Mouse (Mus musculus): ENCODE results near the gene Mfap3l.
"Not testable (repeated sequence)": the region's sequence is repeated elsewhere in the genome, so short reads cannot be mapped to it uniquely, and the experiment has no call there.

Mfap3l gene

DNA sequence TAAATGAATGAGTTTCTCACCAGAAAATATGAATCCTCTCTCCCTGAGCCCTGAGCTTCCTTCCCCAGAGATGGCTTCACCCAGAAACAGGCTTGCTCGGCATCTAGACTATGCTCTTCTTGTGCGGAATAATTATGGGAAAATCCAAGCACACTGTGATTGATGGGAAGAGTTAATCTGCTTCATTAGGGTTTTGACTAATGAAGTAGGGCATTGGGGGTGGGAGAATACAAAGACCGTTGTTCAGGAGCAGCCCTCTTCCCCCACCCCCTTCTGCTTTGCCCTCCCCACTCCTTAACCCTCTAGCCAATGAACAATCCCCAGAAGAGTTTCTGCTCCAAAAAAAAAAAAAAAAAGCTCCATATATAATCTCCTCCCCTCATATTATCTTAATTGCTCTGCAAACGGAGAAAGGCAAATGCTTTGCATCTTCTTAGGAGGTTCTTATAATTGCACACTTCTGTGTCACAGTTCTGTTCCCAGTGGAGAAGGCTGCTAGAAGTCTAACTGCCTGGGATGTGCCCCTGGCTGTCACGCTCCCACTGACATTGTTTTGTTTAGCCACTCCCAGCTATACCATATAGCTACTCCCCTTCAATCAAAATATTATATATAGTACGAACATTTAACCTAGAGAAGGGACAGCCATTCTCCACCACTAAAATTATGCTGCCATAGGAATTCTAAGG, 24.9 kb downstream of the Mfap3l start:
- no peak for DNase-seq

DNA sequence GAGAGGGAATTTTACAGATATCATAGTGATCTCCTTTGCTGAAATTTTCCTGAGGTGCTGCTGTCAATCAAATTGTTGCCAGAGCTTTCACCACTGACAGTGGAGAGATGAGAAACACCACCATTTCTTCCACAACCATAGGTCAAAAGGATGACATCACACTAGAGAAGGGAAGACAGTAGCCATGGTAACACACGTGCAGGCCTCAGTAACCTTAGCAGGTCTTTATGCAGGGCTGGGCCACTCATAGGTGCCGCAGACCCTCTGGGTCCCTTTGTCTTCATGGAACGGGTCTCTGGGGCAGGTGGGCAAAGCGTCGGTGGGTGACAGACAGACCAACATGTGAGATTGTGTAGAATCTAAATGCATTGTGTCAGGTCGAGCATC, 25.5 kb downstream of the Mfap3l start:
- DNase-seq = no peak

DNA sequence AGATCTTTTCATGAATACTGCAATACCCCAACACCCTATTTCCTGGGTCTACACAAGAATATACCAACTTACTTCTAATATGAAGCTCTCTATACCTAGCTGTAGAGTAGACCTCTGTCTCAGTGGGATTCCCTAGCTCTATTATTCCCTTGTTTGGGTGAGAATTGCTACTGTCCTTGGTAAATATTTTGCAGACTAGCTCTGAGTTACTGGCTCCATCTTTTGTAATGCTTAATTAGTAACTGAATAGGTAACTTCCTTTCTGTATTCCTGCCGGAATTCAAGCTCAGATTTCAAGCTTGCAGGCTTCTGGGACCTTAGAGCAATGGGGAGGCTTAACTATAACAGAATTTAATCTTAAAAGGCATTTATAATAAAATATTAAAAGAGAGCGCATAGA, 26.1 kb downstream of the Mfap3l start:
- DNase-seq = not testable (repeated sequence)

DNA sequence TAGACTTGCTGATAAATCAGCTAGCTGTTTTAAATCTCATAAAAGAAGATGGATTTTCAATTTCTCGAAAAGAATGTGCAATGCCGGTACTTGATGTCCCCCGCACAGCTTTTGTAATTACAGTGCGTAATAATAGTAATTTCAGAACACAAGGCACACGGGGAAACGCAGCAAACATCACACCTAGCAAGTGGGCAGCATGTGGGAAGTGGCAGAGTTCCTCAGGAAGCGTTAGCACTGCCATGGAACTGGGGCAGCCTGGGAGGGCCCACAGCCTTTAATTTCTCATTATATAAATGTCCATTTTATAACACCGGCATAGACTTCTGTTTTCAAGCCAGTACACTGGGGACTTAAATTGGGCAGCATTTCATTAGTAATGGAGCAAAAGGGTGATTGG, 27.1 kb downstream of the Mfap3l start:
- DNase-seq = no peak

DNA sequence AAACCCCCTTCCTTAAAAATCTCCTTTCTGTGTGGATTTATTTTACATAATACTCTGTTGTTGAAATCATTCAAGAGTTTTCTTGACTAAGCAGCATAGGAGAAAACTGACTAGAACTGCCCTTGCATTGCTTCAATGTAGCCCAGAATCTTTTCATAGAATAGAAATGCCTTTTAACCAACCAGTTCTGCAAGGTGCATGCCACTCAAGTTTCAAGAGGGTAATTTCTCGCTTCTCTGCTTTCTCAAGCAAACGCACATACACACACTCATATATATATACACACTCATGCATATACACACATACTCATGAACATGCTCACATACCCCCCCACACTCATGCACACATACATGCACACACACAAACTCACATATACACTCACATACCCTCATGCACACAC, 28.6 kb downstream of the Mfap3l start:
- DNase-seq = no peak

DNA sequence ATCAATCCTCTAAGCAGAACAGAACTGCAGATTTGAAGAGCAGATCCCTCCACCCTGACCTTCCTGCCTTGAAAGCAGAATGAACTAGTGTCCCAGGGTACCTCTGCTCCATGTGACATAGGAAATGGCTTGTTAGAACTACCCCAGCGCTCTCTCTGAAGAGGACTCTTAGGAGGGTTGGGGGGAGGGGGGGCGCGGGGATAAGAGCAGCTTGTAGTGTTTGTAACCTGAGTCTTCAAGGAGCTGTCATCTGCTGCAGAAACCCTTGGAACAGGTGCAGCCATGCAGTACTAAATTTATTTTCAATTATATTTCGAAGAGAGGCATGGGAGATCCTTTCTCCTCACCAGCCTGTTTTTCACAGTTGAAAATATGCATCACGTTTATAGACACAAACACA, 30.9 kb downstream of the Mfap3l start:
- no peak for DNase-seq

DNA sequence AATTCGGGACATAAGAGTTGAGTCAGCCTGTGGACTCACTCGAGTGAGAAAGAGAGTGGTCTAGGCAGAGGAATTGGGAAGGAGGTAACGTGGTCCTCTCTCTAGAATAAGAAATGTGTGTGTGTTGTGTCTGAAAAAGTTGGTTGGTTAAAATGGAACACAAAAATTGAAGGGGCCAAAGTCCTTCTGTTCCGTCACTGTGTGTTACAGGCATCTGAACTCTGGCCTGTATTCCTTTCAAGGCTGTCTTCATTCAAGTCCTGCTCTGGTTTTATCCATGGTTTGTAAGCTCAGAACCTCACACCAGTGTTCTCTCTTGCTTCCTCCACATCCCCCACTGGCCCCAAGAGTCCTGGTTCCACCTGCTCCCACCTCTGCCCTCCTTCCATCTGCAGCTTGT, 33.2 kb downstream of the Mfap3l start:
- DNase-seq = no peak

DNA sequence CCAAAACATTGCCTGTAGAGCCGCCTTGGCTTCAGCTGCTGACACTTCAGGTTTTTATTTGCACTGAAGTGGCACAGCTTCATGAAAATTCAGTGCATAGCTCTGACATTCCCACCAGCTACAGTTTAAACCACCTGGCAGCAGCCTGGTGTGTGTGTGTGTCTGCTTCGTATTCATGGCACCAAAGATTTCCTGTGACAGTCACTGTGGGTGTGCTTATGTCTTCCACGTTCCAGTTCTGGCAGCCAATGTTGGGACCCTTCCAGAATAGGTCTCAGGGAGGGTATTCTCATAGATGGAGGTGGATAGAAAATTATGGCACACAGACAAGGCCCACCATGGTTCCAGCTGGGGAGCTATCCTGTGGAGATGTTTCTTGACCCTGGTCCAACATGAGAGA, 34.2 kb downstream of the Mfap3l start:
- peak; percentile 67 to 73 for DNase-seq

DNA sequence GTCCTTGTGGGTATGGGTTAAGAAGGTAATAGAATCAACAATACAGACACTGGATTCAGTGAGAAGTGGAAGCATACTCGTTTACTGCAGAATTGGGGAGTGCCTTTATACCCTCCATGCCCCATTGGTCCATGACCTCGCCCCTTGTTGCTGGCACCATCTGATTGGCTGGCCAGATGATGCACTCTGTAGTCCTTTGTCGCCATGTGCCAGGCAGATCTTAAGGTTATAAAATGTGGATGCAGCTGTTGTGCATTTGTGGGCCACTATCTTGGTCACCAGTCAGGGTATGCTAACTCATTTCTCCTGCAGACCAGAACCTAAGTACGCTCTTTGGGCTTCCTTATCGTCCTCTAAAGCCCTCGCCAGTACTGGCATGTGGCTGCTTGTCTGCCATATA, 46.0 kb downstream of the Mfap3l start:
- no peak for DNase-seq

DNA sequence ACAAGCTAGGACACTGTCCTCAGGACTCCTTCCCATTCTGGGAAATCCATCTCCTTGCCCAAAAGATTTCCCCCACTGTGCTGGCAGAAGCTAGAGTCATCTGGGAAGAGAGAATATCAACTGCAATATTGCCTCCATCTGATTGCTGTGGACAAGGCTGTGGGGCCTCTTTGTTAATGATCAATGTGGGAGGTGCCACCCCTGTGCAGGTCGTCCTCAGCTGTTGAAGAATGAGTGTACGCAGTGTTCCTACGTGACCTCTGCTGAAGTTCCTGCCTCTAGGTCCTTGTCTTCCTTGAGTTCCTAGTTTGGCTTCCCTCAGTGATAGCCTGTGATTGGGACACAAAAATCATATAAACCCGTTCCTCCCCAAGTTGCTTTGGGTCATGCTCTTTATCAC, 49.2 kb downstream of the Mfap3l start:
- DNase-seq = no peak

DNA sequence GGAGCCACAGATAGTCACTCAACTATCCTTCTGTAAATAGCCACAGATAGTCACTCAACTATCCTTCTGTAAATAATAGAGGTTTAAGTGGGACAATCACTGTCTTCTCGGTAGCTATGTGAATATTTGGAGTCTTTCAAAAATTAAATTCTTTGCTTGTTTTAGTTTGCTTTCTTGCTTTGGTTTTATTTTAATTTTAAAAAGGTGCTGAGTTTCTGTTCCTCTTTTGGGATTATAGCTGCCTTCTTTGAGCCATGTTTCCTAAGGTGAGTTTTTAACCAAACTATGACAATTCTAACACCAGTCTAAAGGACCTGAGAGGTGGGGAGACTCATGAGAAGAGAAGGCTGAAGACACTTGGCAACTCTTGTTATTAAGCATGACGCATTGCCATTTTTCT, 49.7 kb downstream of the Mfap3l start:
- DNase-seq = no peak

DNA sequence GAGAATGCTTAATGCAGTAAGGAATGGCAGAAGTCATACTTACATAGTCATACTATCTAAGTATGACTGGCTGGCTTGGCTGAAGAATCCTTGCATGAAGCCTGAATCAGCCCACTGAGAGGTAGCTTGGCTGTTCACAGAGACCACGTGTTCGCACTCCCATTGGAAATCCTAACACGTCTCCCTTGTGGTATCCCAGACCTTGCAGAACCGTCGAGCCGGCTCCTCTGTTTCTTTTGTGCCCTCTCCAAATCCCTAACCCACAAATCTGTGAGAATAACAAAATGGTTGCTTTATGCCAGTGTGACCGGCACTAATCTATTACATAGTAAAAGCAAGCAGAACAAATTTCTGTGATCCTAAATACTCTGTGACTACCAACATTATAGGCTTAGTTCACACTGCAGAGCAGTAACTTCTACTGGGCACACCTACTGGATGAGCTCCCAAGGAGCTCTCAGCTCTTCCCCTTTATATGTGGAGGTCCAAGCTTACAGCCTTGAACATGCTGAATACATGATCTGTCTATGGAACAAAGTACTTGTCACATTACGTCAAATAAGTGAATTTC, 79.0 kb downstream of the Mfap3l start:
- no peak for DNase-seq

DNA sequence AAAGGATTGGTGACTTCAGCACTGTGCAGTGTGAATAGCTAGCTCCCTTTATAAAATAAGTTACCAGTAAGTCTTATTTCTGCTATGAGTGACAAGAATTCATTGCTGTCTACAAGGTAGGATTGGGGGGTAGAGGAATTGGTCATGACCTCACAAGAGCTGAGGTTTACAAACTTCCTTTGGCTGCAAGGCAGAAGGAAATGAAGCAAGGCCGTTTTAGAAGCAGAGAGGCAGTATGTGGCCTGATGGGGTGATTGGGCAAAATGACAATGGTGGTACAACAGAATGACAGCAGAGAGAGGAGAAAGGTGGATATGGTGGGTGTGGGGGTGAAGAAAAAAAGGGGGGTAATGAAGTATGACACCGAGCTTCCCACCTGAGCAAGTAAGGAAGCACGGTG, 82.1 kb downstream of the Mfap3l start:
- DNase-seq = no peak

DNA sequence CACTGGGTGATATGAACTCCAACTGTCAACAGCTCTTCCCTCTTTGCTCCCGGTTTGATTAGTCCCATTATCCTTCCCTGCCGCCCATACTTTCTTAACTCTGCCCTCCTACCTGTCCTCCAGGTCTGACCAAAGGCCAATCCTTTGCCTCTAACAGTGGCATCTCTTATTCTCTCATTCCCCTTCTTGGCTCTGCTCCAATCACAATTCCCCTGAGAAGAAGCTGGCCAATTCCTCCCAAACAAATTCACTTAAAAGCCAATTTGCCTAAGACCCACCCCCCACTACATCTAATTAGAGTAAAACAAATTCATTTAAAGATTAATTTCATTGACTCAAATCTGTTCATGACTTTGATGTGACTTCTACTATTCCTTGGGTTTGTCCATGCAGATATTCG, 86.1 kb downstream of the Mfap3l start:
- DNase-seq = peak; percentile 7 to 24
